Mouse (Mus musculus) neural tube, embryonic 12.5 days (tissue): ENCODE results near the gene Acvr1. TPM values are rescaled to one million over a fixed set of nuclear protein-coding genes. Genes with fewer than 3 reads are reported as not detected.

ENCODE experiments used
- ATAC-seq: fragments of 200-750 bp; cut with Nextera tagmentation; 2 replicates; pipeline ENCODE4 v1.8.0; 2017; ENCODE audit warnings: low read depth, mild to moderate bottlenecking, moderate TSS enrichment, moderate library complexity; ENCODE audit not compliant: low FRiP score
- H3K27ac ChIP-seq: fragments of 300-500 bp; sonication (generic); 2 replicates; pipeline ENCODE4 v1.5.1; 2016
- H3K27me3 ChIP-seq: fragments of 300-500 bp; sonication (generic); replicated peaks from 2 replicates; pipeline ENCODE4 v1.6.1; 2016; ENCODE audit warnings: mild to moderate bottlenecking
- H3K36me3 ChIP-seq: fragments of 300-500 bp; sonication (generic); 2 replicates; pipeline ENCODE4 v1.6.1; 2016; ENCODE audit warnings: mild to moderate bottlenecking
- H3K4me1 ChIP-seq: fragments of 300-500 bp; sonication (generic); 2 replicates; pipeline ENCODE4 v1.6.1; 2016
- H3K4me2 ChIP-seq: fragments of 300-500 bp; sonication (generic); replicated peaks from 2 replicates; pipeline ENCODE4 v1.6.1; 2016; ENCODE audit warnings: mild to moderate bottlenecking
- H3K4me3 ChIP-seq: fragments of 300-500 bp; sonication (generic); 2 replicates; pipeline ENCODE4 v1.5.1; 2016
- H3K9ac ChIP-seq: fragments of 300-500 bp; sonication (generic); 2 replicates; pipeline ENCODE4 v1.6.1; 2016; ENCODE audit warnings: mild to moderate bottlenecking
- H3K9me3 ChIP-seq: fragments of 300-500 bp; sonication (generic); 2 replicates; pipeline ENCODE4 v1.6.1; 2016; ENCODE audit warnings: mild to moderate bottlenecking
- WGBS: fragments of 180-500 bp; shearing (Covaris S2); methylation state at CpG from one replicate; pipeline ENCODE4 v1.1.7; 2016; 5-methylcytosine and 5-hydroxymethylcytosine counted together
- polyA plus RNA-seq: library from polyadenylated mRNA; unstranded; fragments of >200 nt; fragmentation: Nextera tagmentation; extraction: Ambion mirVana; gene quantifications from 2 replicates; pipeline ENCODE4 v1.2.1, GENCODE M21; 2016

Gene Acvr1
- polyA plus RNA-seq, 1 experiment from 2014 or later = 4.6 TPM

GRCm38 (mm10) chr2:58454095-58454865 lies 112.7 kb downstream of the Acvr1 start:
- Histone ChIP-seq H3K4me2 (no peak overlapping the region), H3K36me3 (peaks cover 26% of the 10 kb centered on the region), H3K27ac (no peak overlapping the region), H3K9ac (no peak overlapping the region), H3K4me1 (no peaks in the 10 kb centered on the region), H3K27me3 (no peaks in the 10 kb centered on the region), H3K4me3 (no peak overlapping the region), H3K9me3 (no peaks in the 10 kb centered on the region; the same call in 1 of the 2 replicates)
- WGBS = 89% methylated on average over 16 of the region's 16 CpGs
- ATAC-seq = no peak

- no peaks in the 10 kb centered on the region for H3K4me1 ChIP-seq
- no peaks in the 10 kb centered on the region for H3K9me3 ChIP-seq
- peaks cover 14% of the 10 kb centered on the region for H3K36me3 ChIP-seq
- no peak overlapping the region for H3K9ac ChIP-seq
- H3K27me3 ChIP-seq = no peaks in the 10 kb centered on the region
- WGBS = 96% methylated on average over 15 of the region's 15 CpGs
- H3K4me2 ChIP-seq = no peak overlapping the region
- ATAC-seq = no peak
- H3K4me3 ChIP-seq = no peak overlapping the region
- no peak overlapping the region for H3K27ac ChIP-seq
Observed at GRCm38 (mm10) chr2:58447001-58447400, 120.0 kb downstream of the Acvr1 start.

GRCm38 (mm10) chr2:58443163-58443562 lies 123.8 kb downstream of the Acvr1 start:
- Histone ChIP-seq H3K36me3 (peaks cover 14% of the 10 kb centered on the region), H3K4me1 (no peaks in the 10 kb centered on the region), H3K4me3 (no peak overlapping the region), H3K27ac (no peak overlapping the region), H3K9ac (no peak overlapping the region), H3K9me3 (no peaks in the 10 kb centered on the region), H3K4me2 (no peak overlapping the region), H3K27me3 (no peaks in the 10 kb centered on the region)
- WGBS = 82% methylated on average over 4 of the region's 4 CpGs
- ATAC-seq = no peak

- Histone ChIP-seq H3K4me3 (no peak overlapping the region), H3K4me2 (no peak overlapping the region), H3K9ac (no peak overlapping the region), H3K9me3 (no peaks in the 10 kb centered on the region), H3K27ac (no peak overlapping the region), H3K36me3 (no peaks in the 10 kb centered on the region; the same call in 1 of the 2 replicates), H3K27me3 (no peaks in the 10 kb centered on the region), H3K4me1 (no peaks in the 10 kb centered on the region; the same call in 1 of the 2 replicates)
- WGBS = 83% methylated on average over 3 of the region's 3 CpGs
- no peak for ATAC-seq
Observed at GRCm38 (mm10) chr2:58436911-58437310, 130.0 kb downstream of the Acvr1 start.

GRCm38 (mm10) chr2:58435507-58435906 lies 131.4 kb downstream of the Acvr1 start:
- Histone ChIP-seq H3K4me2 (no peak overlapping the region), H3K9me3 (no peaks in the 10 kb centered on the region), H3K4me1 (no peaks in the 10 kb centered on the region; the same call in 1 of the 2 replicates), H3K27ac (no peak overlapping the region), H3K27me3 (no peaks in the 10 kb centered on the region), H3K4me3 (no peak overlapping the region), H3K9ac (no peak overlapping the region), H3K36me3 (no peaks in the 10 kb centered on the region; the same call in 1 of the 2 replicates)
- no peak for ATAC-seq
- 81% methylated on average over 13 of the region's 13 CpGs for WGBS

- Histone ChIP-seq H3K9me3 (no peaks in the 10 kb centered on the region), H3K9ac (no peak overlapping the region), H3K36me3 (no peaks in the 10 kb centered on the region; the same call in 1 of the 2 replicates), H3K4me3 (no peak overlapping the region), H3K27me3 (no peaks in the 10 kb centered on the region), H3K27ac (no peak overlapping the region), H3K4me1 (no peaks in the 10 kb centered on the region; the same call in 1 of the 2 replicates), H3K4me2 (no peak overlapping the region)
- WGBS = 91% methylated on average over 2 of the region's 2 CpGs
- ATAC-seq = no peak
Observed at GRCm38 (mm10) chr2:58434438-58434837, 132.5 kb downstream of the Acvr1 start.

GRCm38 (mm10) chr2:58433317-58433716 lies 133.6 kb downstream of the Acvr1 start:
- no peak for ATAC-seq
- WGBS = 89% methylated on average over 2 of the region's 2 CpGs
- Histone ChIP-seq H3K4me1 (no peaks in the 10 kb centered on the region; the same call in 1 of the 2 replicates), H3K27me3 (no peaks in the 10 kb centered on the region), H3K4me3 (no peak overlapping the region), H3K36me3 (no peaks in the 10 kb centered on the region), H3K4me2 (no peak overlapping the region), H3K9me3 (no peaks in the 10 kb centered on the region), H3K9ac (no peak overlapping the region), H3K27ac (no peak overlapping the region)

- Histone ChIP-seq H3K9ac (no peak overlapping the region), H3K9me3 (no peaks in the 10 kb centered on the region), H3K4me2 (no peak overlapping the region), H3K36me3 (no peaks in the 10 kb centered on the region), H3K4me1 (no peaks in the 10 kb centered on the region; the same call in 1 of the 2 replicates), H3K27ac (no peak overlapping the region), H3K27me3 (no peaks in the 10 kb centered on the region), H3K4me3 (no peak overlapping the region)
- ATAC-seq = no peak
- 94% methylated on average over 7 of the region's 7 CpGs for WGBS
Observed at GRCm38 (mm10) chr2:58432211-58432610, 134.7 kb downstream of the Acvr1 start.

- H3K4me2 ChIP-seq = no peak overlapping the region
- H3K27me3 ChIP-seq = no peaks in the 10 kb centered on the region
- no peaks in the 10 kb centered on the region for H3K9me3 ChIP-seq
- H3K27ac ChIP-seq = no peak overlapping the region
- 94% methylated on average over 13 of the region's 13 CpGs for WGBS
- H3K9ac ChIP-seq = no peak overlapping the region
- no peaks in the 10 kb centered on the region for H3K36me3 ChIP-seq
- no peak for ATAC-seq
- no peaks in the 10 kb centered on the region for H3K4me1 ChIP-seq
- H3K4me3 ChIP-seq = no peak overlapping the region
Observed at GRCm38 (mm10) chr2:58425436-58426004, 141.4 kb downstream of the Acvr1 start.

GRCm38 (mm10) chr2:58423319-58423718 lies 143.6 kb downstream of the Acvr1 start:
- H3K9ac ChIP-seq = no peak overlapping the region
- no peaks in the 10 kb centered on the region for H3K27me3 ChIP-seq
- H3K4me2 ChIP-seq = no peak overlapping the region
- H3K9me3 ChIP-seq = no peaks in the 10 kb centered on the region
- H3K4me1 ChIP-seq = no peaks in the 10 kb centered on the region
- WGBS = 90% methylated on average over 5 of the region's 5 CpGs
- ATAC-seq = no peak
- no peak overlapping the region for H3K27ac ChIP-seq
- no peak overlapping the region for H3K4me3 ChIP-seq
- H3K36me3 ChIP-seq = no peaks in the 10 kb centered on the region

- Histone ChIP-seq H3K9ac (no peak overlapping the region), H3K4me3 (no peak overlapping the region), H3K4me2 (no peak overlapping the region), H3K36me3 (no peaks in the 10 kb centered on the region), H3K4me1 (no peaks in the 10 kb centered on the region), H3K27ac (no peak overlapping the region), H3K27me3 (no peaks in the 10 kb centered on the region), H3K9me3 (no peaks in the 10 kb centered on the region)
- WGBS = 87% methylated on average over 8 of the region's 8 CpGs
- ATAC-seq = no peak
Observed at GRCm38 (mm10) chr2:58419571-58419970, 147.4 kb downstream of the Acvr1 start.

- no peaks in the 10 kb centered on the region for H3K9me3 ChIP-seq
- H3K9ac ChIP-seq = no peak overlapping the region
- no peak overlapping the region for H3K4me3 ChIP-seq
- no peak for ATAC-seq
- 91% methylated on average over 1 of the region's 1 CpGs for WGBS
- no peak overlapping the region for H3K27ac ChIP-seq
- H3K27me3 ChIP-seq = no peaks in the 10 kb centered on the region
- H3K4me2 ChIP-seq = no peak overlapping the region
- H3K36me3 ChIP-seq = no peaks in the 10 kb centered on the region
- no peaks in the 10 kb centered on the region for H3K4me1 ChIP-seq
Observed at GRCm38 (mm10) chr2:58418109-58418508, 148.8 kb downstream of the Acvr1 start.
